Mouse (Mus musculus) neutrophil, adult 65 days (primary cell): Measurements from ENCODE around the gene Zfp958. TPM values are rescaled to one million over a fixed set of nuclear protein-coding genes. Genes with fewer than 3 reads are reported as not detected.

Experiments
- total RNA-seq: library from RNA; stranded (reverse); gene quantifications from 2 replicates; pipeline ENCODE4 v1.2.4, GENCODE M21; 2023

Gene Zfp958
- total RNA-seq = 2.4 and 4.0 TPM in 2 replicates

DNA sequence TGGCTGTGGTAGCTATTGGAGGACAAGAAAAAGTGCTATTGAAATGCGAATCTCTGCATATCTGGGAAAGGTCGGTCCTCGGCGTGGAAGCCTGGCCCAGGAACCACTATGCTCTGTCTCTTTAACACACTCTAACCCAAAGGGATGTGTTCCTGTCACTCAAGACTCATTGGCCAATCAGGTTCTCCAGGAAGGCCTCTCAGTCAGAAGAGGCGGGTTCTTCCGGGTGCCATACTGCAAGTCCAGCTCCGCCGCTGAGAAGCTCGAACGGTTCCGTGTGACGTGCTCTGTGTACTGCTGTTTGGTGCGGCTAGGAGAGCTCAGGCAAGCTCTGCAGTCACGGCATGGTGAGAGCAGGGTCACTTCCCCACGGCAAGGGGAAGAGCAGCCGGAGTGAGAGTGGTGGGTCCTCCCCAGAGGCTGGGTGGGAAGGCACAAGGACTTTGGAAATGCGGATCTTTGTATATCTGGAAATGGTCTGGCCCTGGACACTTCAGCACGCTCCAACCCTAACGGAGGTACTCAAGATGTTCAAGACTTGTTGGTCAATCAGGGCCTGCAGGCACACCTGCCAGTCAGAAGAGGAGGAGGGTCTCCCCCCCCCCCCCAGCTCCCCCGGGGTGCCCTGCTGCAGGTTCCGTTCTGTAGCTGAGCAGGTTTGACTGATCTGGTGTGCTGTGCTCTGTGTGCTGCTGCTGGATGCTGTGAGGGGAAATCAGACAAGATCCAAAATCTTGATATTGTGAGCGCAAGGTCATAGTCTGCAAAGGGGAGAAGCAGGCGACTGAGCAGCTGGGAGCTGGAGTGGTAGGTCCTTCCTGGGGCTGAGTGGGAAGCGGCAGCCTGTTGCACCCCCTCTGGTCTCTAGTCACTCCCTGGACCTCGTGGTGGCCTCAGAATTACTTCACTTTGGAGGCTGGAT is at the start of gene Zfp958:
TSS of gene Zfp958 (plus strand) at position 236 of the 922 bp plus-strand sequence.

Other genes with a start within 250 kb of the Zfp958 start
- 2.7 and 4.5 TPM in 2 replicates for gene Cers4, start 120.1 kb upstream of the Zfp958 start, total RNA-seq
- gene Shcbp1, start 166.4 kb downstream of the Zfp958 start, total RNA-seq = 19.4 and 22.8 TPM in 2 replicates